Mouse (Mus musculus): ENCODE results near the gene Itgam.

DNA sequence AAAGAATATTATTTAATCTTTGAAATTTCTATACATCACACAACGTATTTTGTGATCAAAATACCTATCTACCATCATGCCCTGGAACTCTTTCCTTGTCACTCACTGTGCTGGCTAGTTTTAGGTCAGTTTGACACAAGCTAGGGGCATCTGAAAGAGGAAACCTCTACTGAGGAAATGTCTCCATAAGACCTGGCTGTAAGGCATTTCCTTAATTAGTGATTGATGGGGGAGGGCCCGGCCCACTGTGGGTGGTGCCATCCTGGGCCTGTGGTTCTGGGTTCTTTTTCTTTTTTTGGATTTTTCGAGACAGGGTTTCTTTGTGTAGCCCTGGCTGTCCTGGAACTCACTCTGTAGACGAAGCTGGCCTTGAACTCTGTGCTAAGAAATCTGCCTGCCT lies 3.3 kb upstream of the Itgam start:
- TF ChIP-seq CTCF (IDR thresholded peaks at IDR 0.05; ENCODE audit: low read depth, low read length) (no peak), POLR2A (IDR thresholded peaks at IDR 0.05; ENCODE audit: extremely low read depth, insufficient read depth, low read length) (no peak)
